Comparison of ENCODE assay signal across 8 mouse cellular contexts in genomic region chr1:189006267-189006666, GRCm38 (mm10). TPM values are rescaled to one million over a fixed set of nuclear protein-coding genes. Genes with fewer than 3 reads are reported as not detected.
DNase-seq lines count a peak whose midpoint lies in the region; ATAC-seq and TF ChIP-seq lines count a peak whose summit lies in the region.

No protein-coding gene starts in this region.

- no peak for TF ChIP-seq CTCF in stomach, postnatal 0 days (IDR thresholded peaks at IDR 0.05; ENCODE audit: low read depth)
- no peak for TF ChIP-seq CTCF in thymus, adult 2 months (IDR thresholded peaks at IDR 0.05; ENCODE audit: borderline replicate concordance, control insufficient read depth, extremely low read depth, insufficient read depth, low read length, poor library complexity)

- peak overlapping the region; percentile 95 for H3K4me2 ChIP-seq in forebrain, embryonic 14.5 days (ENCODE audit: low read length)
- H3K4me2 ChIP-seq in liver, embryonic 12.5 days, result peak overlapping the region; percentile 91
- peak overlapping the region; percentile 98 for H3K4me2 ChIP-seq in stomach, postnatal 0 days (replicated peaks; ENCODE audit: low read depth)

- no peak overlapping the region for H3K9ac ChIP-seq in forebrain, embryonic 14.5 days (ENCODE audit: low read length)
- H3K9ac ChIP-seq in liver, embryonic 12.5 days, result peak overlapping the region; percentile 96
- no peak overlapping the region for H3K9ac ChIP-seq in stomach, postnatal 0 days (ENCODE audit: low read length)

- peaks cover 2% of the 10 kb centered on the region for H3K27me3 ChIP-seq in megakaryocyte, embryonic 14.5 days (replicated peaks)
- H3K27me3 ChIP-seq in forebrain, embryonic 14.5 days (replicated peaks; ENCODE audit: control insufficient read depth, insufficient read depth, low read length), result no peaks in the 10 kb centered on the region
- 0 out of 2 replicates have a peak, but pooled peaks cover 3% of the 10 kb centered on the region for H3K27me3 ChIP-seq in liver, embryonic 12.5 days (replicated peaks)
- H3K27me3 ChIP-seq in stomach, postnatal 0 days (ENCODE audit: control insufficient read depth, insufficient read depth, low read length), result no peaks in the 10 kb centered on the region
- H3K27me3 ChIP-seq in thymus, adult 2 months (ENCODE audit: control insufficient read depth, insufficient read depth, low read length), result no peaks in the 10 kb centered on the region

- TF ChIP-seq POLR2A in thymus, adult 2 months (IDR thresholded peaks at IDR 0.05; ENCODE audit: control insufficient read depth, extremely low read depth, insufficient read depth, low read length, poor library complexity), result no peak

- no peaks in the 10 kb centered on the region for H3K9me3 ChIP-seq in megakaryocyte, embryonic 14.5 days
- no peaks in the 10 kb centered on the region for H3K9me3 ChIP-seq in forebrain, embryonic 14.5 days (replicated peaks; ENCODE audit: control insufficient read depth, low read length)
- no peaks in the 10 kb centered on the region for H3K9me3 ChIP-seq in liver, embryonic 12.5 days (replicated peaks)
- H3K9me3 ChIP-seq in stomach, postnatal 0 days (ENCODE audit: control insufficient read depth, low read length), result no peaks in the 10 kb centered on the region

- TF ChIP-seq EP300 in stomach, postnatal 0 days (optimal IDR thresholded peaks at IDR 0.05), result no peak

- H3K4me1 ChIP-seq in megakaryocyte, embryonic 14.5 days, result peaks cover 44% of the 10 kb centered on the region
- H3K4me1 ChIP-seq in forebrain, embryonic 14.5 days (ENCODE audit: control insufficient read depth, insufficient read depth, low read length), result peaks cover 8% of the 10 kb centered on the region
- peaks cover 32% of the 10 kb centered on the region for H3K4me1 ChIP-seq in liver, embryonic 12.5 days
- H3K4me1 ChIP-seq in stomach, postnatal 0 days (replicated peaks; ENCODE audit: control insufficient read depth, insufficient read depth), result no peaks in the 10 kb centered on the region; the same call in 1 of the 2 replicates
- peaks cover 6% of the 10 kb centered on the region for H3K4me1 ChIP-seq in thymus, adult 2 months (replicated peaks; ENCODE audit: control insufficient read depth, insufficient read depth, low read length)

- peaks cover 23% of the 10 kb centered on the region for H3K36me3 ChIP-seq in megakaryocyte, embryonic 14.5 days (replicated peaks; ENCODE audit: low read length)
- H3K36me3 ChIP-seq in forebrain, embryonic 14.5 days (ENCODE audit: control insufficient read depth, insufficient read depth, low read length), result no peaks in the 10 kb centered on the region
- peaks cover 26% of the 10 kb centered on the region for H3K36me3 ChIP-seq in liver, embryonic 12.5 days
- no peaks in the 10 kb centered on the region for H3K36me3 ChIP-seq in stomach, postnatal 0 days (ENCODE audit: control insufficient read depth, insufficient read depth, low read length)
- no peaks in the 10 kb centered on the region for H3K36me3 ChIP-seq in thymus, adult 2 months (ENCODE audit: control insufficient read depth, insufficient read depth, low read length)

- ATAC-seq in megakaryocyte, adult 5-6 weeks (ENCODE audit: poor library complexity, severe bottlenecking), result no peak
- no peak for ATAC-seq in forebrain, embryonic 14.5 days
- no peak for ATAC-seq in liver, embryonic 12.5 days
- ATAC-seq in stomach, postnatal 0 days (ENCODE audit: low FRiP score, low TSS enrichment), result peak; percentile 90

- H3K4me3 ChIP-seq in megakaryocyte, embryonic 14.5 days (replicated peaks), result peak overlapping the region; percentile 99
- peak overlapping the region; percentile 95; the same call in 1 of the 2 replicates for H3K4me3 ChIP-seq in forebrain, embryonic 14.5 days (ENCODE audit: low read depth, low read length)
- peak overlapping the region; percentile 100 for H3K4me3 ChIP-seq in liver, embryonic 12.5 days
- no peak overlapping the region for H3K4me3 ChIP-seq in stomach, postnatal 0 days (ENCODE audit: low read depth, low read length)
- H3K4me3 ChIP-seq in thymus, adult 2 months (ENCODE audit: control insufficient read depth, insufficient read depth, low read length), result no peak overlapping the region

- DNase-seq in forebrain, embryonic 14.5 days (ENCODE audit: low spot score), result no peak
- peak; percentile 37 for DNase-seq in stomach, postnatal 0 days (ENCODE audit: low spot score)
- DNase-seq in thymus, adult 2 months, result no peak
- no peak for DNase-seq in frontal cortex, postnatal 25 days (ENCODE audit: low spot score in 2 of 2)
- DNase-seq in cerebellum, adult 8-10 months, result no peak

- H3K27ac ChIP-seq in forebrain, embryonic 14.5 days (ENCODE audit: low read depth, low read length), result no peak overlapping the region
- no peak overlapping the region for H3K27ac ChIP-seq in liver, embryonic 12.5 days
- no peak overlapping the region for H3K27ac ChIP-seq in stomach, postnatal 0 days (replicated peaks)
- H3K27ac ChIP-seq in thymus, adult 2 months (ENCODE audit: control insufficient read depth, insufficient read depth, low read length), result no peak overlapping the region

- WGBS in forebrain, embryonic 14.5 days, result 71% methylated on average over 5 of the region's 5 CpGs
- WGBS in liver, embryonic 12.5 days (ENCODE audit: insufficient replicate concordance), result 57% methylated on average over 5 of the region's 5 CpGs
- WGBS in stomach, postnatal 0 days, result 34% methylated on average over 5 of the region's 5 CpGs
- 74% methylated on average over 5 of the region's 5 CpGs for WGBS in thymus, adult 2 months

RNA-seq across cellular contexts. Expression of gene Kctd3, which starts 1.4 kb away (rescaled TPM):
- 23.4 and 53.9 TPM in 2 replicates for polyA plus RNA-seq in megakaryocyte, embryonic 14.5 days (2012; ENCODE audit: insufficient read depth, low replicate concordance)
- 6.2 and 7.5 TPM in 2 replicates for total RNA-seq in megakaryocyte, adult 5-6 weeks (2015)
- 8.3 and 17.5 TPM in 2 replicates for total RNA-seq in megakaryocyte, adult 5-6 weeks (2017)
- polyA plus RNA-seq in forebrain, embryonic 14.5 days (2014; fragmentation: Nextera tagmentation; extraction: Ambion mirVana), result 34.0 and 39.6 TPM in 2 replicates
- polyA plus RNA-seq in liver, embryonic 12.5 days (2016; fragmentation: Nextera tagmentation; extraction: Ambion mirVana), result 18.2 and 18.3 TPM in 2 replicates
- 13.6 and 16.0 TPM in 2 replicates for polyA plus RNA-seq in stomach, postnatal 0 days (2015; fragmentation: Nextera tagmentation; extraction: Ambion mirVana)
- polyA plus RNA-seq in thymus, adult 2 months (2012; rRNA removed), result 45.3 and 46.5 TPM in 2 replicates

Comparison
In these comparisons a context has a peak if more than half of its experiments do, and no peak if none do; other contexts are left out.
1. H3K4me3 ChIP-seq: peak in megakaryocyte, embryonic 14.5 days (single experiment), forebrain, embryonic 14.5 days (single experiment) and liver, embryonic 12.5 days (single experiment); none in stomach, postnatal 0 days (single experiment) and thymus, adult 2 months (single experiment).
2. Peak in every context shown above with its lines, with median percentiles within 50 percentile points of each other: H3K4me2 ChIP-seq.